Mouse (Mus musculus) forebrain, embryonic 12.5 days (tissue): ENCODE results near the gene Cnpy1. TPM values are rescaled to one million over a fixed set of nuclear protein-coding genes. Genes with fewer than 3 reads are reported as not detected.

Experiments
- ATAC-seq: fragments of 200-750 bp; cut with Nextera tagmentation; 2 replicates; pipeline ENCODE4 v1.8.0; 2017; ENCODE audit warnings: moderate TSS enrichment; ENCODE audit not compliant: low FRiP score
- H3K27ac ChIP-seq: fragments of 300-500 bp; sonication (generic); 2 replicates; pipeline ENCODE4 v1.5.1; 2016; ENCODE audit warnings: mild to moderate bottlenecking
- H3K27me3 ChIP-seq: fragments of 300-500 bp; sonication (generic); 2 replicates; pipeline ENCODE4 v1.6.1; 2016; ENCODE audit warnings: mild to moderate bottlenecking
- H3K36me3 ChIP-seq: fragments of 300-500 bp; sonication (generic); replicated peaks from 2 replicates; pipeline ENCODE4 v1.6.1; 2016; ENCODE audit warnings: mild to moderate bottlenecking
- H3K4me1 ChIP-seq: fragments of 300-500 bp; sonication (generic); 2 replicates; pipeline ENCODE4 v1.6.1; 2016
- H3K4me2 ChIP-seq: fragments of 300-500 bp; sonication (generic); 2 replicates; pipeline ENCODE4 v1.6.1; 2016; ENCODE audit warnings: mild to moderate bottlenecking, moderate library complexity
- H3K4me3 ChIP-seq: fragments of 300-500 bp; sonication (generic); replicated peaks from 2 replicates; pipeline ENCODE4 v1.5.1; 2016; ENCODE audit warnings: mild to moderate bottlenecking
- H3K9ac ChIP-seq: fragments of 300-500 bp; sonication (generic); 2 replicates; pipeline ENCODE4 v1.6.1; 2016; ENCODE audit warnings: mild to moderate bottlenecking
- H3K9me3 ChIP-seq: fragments of 300-500 bp; sonication (generic); 2 replicates; pipeline ENCODE4 v1.6.1; 2016
- WGBS: fragments of 180-500 bp; shearing (Covaris S2); methylation state at CpG from one replicate; pipeline ENCODE4 v1.1.7; 2016; 5-methylcytosine and 5-hydroxymethylcytosine counted together
- polyA plus RNA-seq: library from polyadenylated mRNA; unstranded; fragments of >200 nt; fragmentation: Nextera tagmentation; extraction: Ambion mirVana; gene quantifications from 2 replicates; pipeline ENCODE4 v1.2.1, GENCODE M21; 2016

Gene Cnpy1
- polyA plus RNA-seq, 1 experiment from 2014 or later: 3.2 TPM

DNA sequence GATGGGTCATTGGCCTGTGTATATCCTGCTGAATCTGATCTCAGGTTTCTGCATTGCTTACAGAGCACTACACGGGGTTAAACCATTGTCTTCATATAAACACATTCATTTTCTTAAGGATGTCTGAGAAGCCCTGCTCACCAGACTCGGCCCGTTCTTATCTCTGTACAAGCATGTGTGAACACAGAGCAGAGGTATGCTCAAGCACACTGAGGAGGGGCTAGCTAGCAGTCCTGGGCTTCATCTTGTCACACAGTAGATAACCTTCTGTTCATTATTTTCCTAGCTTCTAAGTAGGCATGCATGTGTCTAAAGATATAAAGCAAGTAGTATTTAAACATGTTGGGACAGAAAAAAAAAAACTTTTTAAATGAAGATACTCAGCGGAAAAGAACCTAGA, 39.2 kb downstream of the Cnpy1 start:
- Histone ChIP-seq H3K9me3 (no peaks in the 10 kb centered on the region), H3K27ac (no peak overlapping the region), H3K36me3 (no peaks in the 10 kb centered on the region), H3K4me1 (peaks cover 19% of the 10 kb centered on the region), H3K9ac (no peak overlapping the region), H3K4me3 (no peak overlapping the region), H3K27me3 (peaks cover 92% of the 10 kb centered on the region), H3K4me2 (no peak overlapping the region)
- WGBS: 60% methylated on average over 4 of the region's 4 CpGs
- no peak for ATAC-seq

DNA sequence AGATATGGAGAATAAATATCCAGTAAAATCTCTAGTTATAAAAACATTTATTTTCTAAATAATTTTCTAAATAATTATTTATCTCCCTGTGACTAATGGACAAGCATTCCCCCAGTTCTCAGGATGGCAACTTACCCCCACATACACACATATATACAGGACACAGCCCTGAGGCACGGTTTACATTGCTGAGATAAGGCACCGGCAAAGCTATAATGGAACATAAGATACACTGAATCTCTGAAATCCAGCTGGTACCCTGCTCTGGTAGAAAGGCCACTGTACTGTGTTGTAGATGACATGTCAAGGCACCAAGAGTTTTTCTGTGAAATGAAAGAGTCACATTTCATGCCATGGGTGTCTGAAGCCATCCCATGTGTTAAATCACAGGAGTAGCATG, 40.9 kb downstream of the Cnpy1 start:
- H3K4me3 ChIP-seq: no peak overlapping the region
- H3K27ac ChIP-seq: no peak overlapping the region
- peaks cover 87% of the 10 kb centered on the region for H3K27me3 ChIP-seq
- H3K9me3 ChIP-seq: no peaks in the 10 kb centered on the region
- ATAC-seq: no peak
- no peak overlapping the region for H3K9ac ChIP-seq
- H3K36me3 ChIP-seq: no peaks in the 10 kb centered on the region
- peaks cover 3% of the 10 kb centered on the region for H3K4me1 ChIP-seq
- 89% methylated on average over 2 of the region's 2 CpGs for WGBS
- no peak overlapping the region for H3K4me2 ChIP-seq

GRCm38 (mm10) chr5:28203086-28203485, 42.5 kb downstream of the Cnpy1 start:
- Histone ChIP-seq H3K4me1 (no peaks in the 10 kb centered on the region), H3K36me3 (no peaks in the 10 kb centered on the region), H3K27me3 (peaks cover 84% of the 10 kb centered on the region), H3K27ac (no peak overlapping the region), H3K4me2 (no peak overlapping the region), H3K9me3 (no peaks in the 10 kb centered on the region), H3K9ac (no peak overlapping the region), H3K4me3 (no peak overlapping the region)
- no peak for ATAC-seq
- WGBS: 78% methylated on average over 6 of the region's 6 CpGs

DNA sequence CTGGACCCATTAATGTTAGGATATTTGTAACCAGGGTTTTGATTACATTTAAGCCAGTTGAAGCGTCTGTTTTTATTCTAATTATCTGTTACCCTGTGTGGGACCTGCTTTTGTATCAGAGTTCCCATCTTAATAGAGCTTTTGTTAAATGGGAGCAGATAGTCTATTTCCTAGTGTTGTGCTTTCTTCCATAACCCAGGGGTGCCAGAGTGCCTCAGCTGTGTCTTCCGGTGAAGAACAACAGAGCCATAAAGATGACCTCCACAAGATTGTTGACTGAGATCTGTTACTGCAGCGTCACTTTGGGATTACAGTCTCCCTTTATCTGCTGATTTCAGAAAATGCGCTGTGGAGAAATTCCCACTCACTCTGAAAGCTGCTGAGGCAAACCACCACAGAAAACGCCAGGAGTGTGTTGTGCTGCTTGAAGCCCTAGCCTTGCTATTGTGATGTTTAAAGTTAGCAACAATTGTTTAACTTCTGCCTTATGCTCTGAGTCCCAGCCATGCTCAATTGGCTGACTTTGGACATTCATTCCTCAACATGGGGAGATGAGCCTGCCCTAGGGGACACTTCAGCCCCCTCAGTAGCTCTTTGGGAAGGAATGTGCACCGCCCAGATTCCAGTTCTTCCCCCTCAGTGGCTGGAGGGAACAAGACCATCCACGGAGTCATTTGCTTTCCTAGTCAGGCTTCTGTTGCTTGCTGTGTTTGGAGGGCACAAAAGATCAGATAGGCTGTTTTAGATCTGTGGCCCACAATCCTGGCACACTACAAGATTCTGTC, 46.3 kb downstream of the Cnpy1 start:
- H3K36me3 ChIP-seq: no peaks in the 10 kb centered on the region
- no peak overlapping the region for H3K27ac ChIP-seq
- H3K27me3 ChIP-seq: peaks cover 73% of the 10 kb centered on the region
- no peak overlapping the region for H3K9ac ChIP-seq
- H3K9me3 ChIP-seq: no peaks in the 10 kb centered on the region
- no peak for ATAC-seq
- H3K4me3 ChIP-seq: no peak overlapping the region
- peaks cover 5% of the 10 kb centered on the region; the same call in 1 of the 2 replicates for H3K4me1 ChIP-seq
- H3K4me2 ChIP-seq: no peak overlapping the region
- 44% methylated on average over 7 of the region's 7 CpGs for WGBS

DNA sequence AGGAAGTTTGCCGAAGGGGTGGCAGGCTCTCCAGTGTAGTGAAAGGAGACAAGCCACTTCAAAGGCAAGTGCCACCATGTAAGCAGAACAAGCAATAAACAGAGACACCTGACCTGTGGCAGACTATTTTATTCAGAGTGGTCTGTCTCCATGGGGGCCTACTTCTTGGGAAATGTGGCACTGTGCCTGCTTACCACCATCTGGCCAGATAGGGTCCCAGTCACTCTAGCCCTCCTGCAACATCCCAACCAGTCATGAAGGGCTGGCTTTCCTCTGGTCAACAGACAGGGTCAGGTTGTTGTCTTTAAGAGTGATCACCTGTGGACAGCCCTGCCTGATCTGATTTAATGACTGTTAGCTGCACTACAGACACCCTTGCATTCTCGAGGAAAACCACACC, 50.1 kb downstream of the Cnpy1 start:
- H3K27me3 ChIP-seq: peaks cover 70% of the 10 kb centered on the region

DNA sequence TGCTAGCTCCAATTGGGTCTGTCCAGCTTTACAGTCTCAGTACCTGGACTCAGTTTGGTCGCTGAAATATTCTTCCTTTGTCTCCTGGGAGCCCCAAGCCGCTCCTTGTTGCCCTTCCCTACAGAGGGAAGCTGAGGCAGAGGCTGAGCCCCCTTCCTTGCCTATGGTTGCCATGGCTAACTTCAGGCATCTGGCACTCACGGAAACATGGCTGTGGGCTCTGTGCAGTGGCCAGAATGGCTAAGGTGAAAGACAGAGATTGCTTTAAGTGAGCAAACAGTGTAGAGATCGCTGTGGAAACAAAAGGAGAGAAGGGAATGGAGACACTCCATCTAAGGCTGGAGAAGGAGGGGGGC, 53.5 kb downstream of the Cnpy1 start:
- H3K9ac ChIP-seq: no peak overlapping the region
- no peak overlapping the region for H3K4me3 ChIP-seq
- no peak overlapping the region for H3K27ac ChIP-seq
- no peak overlapping the region for H3K4me2 ChIP-seq
- ATAC-seq: no peak
- no peaks in the 10 kb centered on the region for H3K9me3 ChIP-seq
- WGBS: 25% methylated on average over 4 of the region's 4 CpGs
- H3K27me3 ChIP-seq: peaks cover 69% of the 10 kb centered on the region
- H3K36me3 ChIP-seq: no peaks in the 10 kb centered on the region
- H3K4me1 ChIP-seq: peaks cover 17% of the 10 kb centered on the region; the same call in 1 of the 2 replicates

More for the DNA sequence above, 50.1 kb downstream of the Cnpy1 start:
- Histone ChIP-seq H3K27ac (no peak overlapping the region), H3K4me3 (no peak overlapping the region), H3K4me2 (no peak overlapping the region), H3K4me1 (peaks cover 17% of the 10 kb centered on the region; the same call in 1 of the 2 replicates), H3K9ac (no peak overlapping the region), H3K9me3 (no peaks in the 10 kb centered on the region), H3K36me3 (no peaks in the 10 kb centered on the region)
- 75% methylated on average over 2 of the region's 2 CpGs for WGBS
- ATAC-seq: no peak

- no peak overlapping the region for H3K4me3 ChIP-seq
- peaks cover 73% of the 10 kb centered on the region for H3K27me3 ChIP-seq
- ATAC-seq: no peak
- H3K27ac ChIP-seq: no peak overlapping the region
- no peak overlapping the region for H3K4me2 ChIP-seq
- no peak overlapping the region for H3K9ac ChIP-seq
- 10% methylated on average over 3 of the region's 3 CpGs for WGBS
- H3K36me3 ChIP-seq: no peaks in the 10 kb centered on the region
- peaks cover 17% of the 10 kb centered on the region; the same call in 1 of the 2 replicates for H3K4me1 ChIP-seq
- no peaks in the 10 kb centered on the region for H3K9me3 ChIP-seq
These were observed 54.2 kb downstream of the Cnpy1 start for GRCm38 (mm10) chr5:28191201-28192098.

DNA sequence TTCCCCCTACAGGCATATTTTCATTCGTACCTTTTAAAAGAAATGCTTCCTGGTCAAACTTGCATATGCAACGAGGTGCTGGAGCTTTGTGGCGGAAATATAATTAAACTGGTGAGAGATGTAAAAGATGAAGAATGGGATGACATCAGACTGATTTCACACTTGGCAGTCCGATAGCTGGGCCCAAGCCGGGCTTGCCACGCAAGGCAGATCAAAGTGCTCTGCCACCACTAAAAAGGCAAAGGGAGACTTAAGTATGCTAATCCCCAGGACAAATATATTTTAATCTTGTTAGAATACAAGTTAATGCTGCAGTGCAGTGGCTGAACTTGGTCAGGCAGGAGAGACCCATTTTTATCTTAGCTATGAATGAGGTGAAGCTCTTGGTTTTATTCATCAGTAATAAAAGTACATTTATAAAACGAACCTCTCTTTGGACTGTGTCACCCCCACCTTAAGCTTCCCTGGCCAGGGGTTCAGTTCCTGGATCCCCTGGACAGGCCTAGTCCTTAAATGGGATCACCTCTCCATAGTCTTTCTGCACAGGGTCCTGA, 66.3 kb downstream of the Cnpy1 start:
- WGBS: 6% methylated on average over 7 of the region's 7 CpGs
- no peaks in the 10 kb centered on the region for H3K36me3 ChIP-seq
- ATAC-seq: no peak
- no peak overlapping the region for H3K4me2 ChIP-seq
- H3K4me3 ChIP-seq: no peak overlapping the region
- peaks cover 97% of the 10 kb centered on the region for H3K27me3 ChIP-seq
- peaks cover 18% of the 10 kb centered on the region; the same call in 1 of the 2 replicates for H3K4me1 ChIP-seq
- no peak overlapping the region for H3K27ac ChIP-seq
- H3K9me3 ChIP-seq: no peaks in the 10 kb centered on the region
- no peak overlapping the region for H3K9ac ChIP-seq

GRCm38 (mm10) chr5:28178322-28178721, 67.3 kb downstream of the Cnpy1 start:
- no peak overlapping the region for H3K9ac ChIP-seq
- peaks cover 100% of the 10 kb centered on the region for H3K27me3 ChIP-seq
- no peaks in the 10 kb centered on the region for H3K36me3 ChIP-seq
- no peak overlapping the region for H3K27ac ChIP-seq
- no peaks in the 10 kb centered on the region for H3K9me3 ChIP-seq
- no peak overlapping the region for H3K4me2 ChIP-seq
- no peak for ATAC-seq
- 9% methylated on average over 5 of the region's 5 CpGs for WGBS
- H3K4me1 ChIP-seq: peaks cover 23% of the 10 kb centered on the region; the same call in 1 of the 2 replicates
- H3K4me3 ChIP-seq: no peak overlapping the region

DNA sequence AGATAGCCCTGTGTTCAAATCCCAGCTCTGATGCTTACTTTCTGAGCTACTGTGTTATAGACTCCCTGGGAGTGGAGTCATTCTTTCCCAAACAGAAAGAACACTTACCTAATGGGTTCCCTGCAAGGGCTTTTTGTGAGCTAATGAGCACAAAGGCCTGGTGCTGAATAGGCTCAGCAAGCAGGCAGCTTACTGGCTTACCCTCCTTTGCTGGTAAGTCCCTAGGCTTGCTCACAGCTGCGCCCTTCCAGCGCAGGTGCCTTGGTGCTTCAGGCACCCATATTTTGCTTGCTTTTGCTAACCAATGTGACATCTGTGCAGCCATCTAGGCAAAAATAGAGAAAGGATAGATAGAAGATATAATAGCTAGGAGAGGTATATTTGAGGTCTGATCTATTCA, 69.0 kb downstream of the Cnpy1 start:
- peaks cover 23% of the 10 kb centered on the region; the same call in 1 of the 2 replicates for H3K4me1 ChIP-seq
- H3K27ac ChIP-seq: no peak overlapping the region
- ATAC-seq: no peak
- H3K9me3 ChIP-seq: no peaks in the 10 kb centered on the region
- WGBS: 0% methylated on average over 2 of the region's 2 CpGs
- H3K27me3 ChIP-seq: peaks cover 99% of the 10 kb centered on the region
- no peaks in the 10 kb centered on the region for H3K36me3 ChIP-seq
- H3K4me3 ChIP-seq: no peak overlapping the region
- H3K9ac ChIP-seq: no peak overlapping the region
- H3K4me2 ChIP-seq: no peak overlapping the region

GRCm38 (mm10) chr5:28176023-28176422, 69.6 kb downstream of the Cnpy1 start:
- Histone ChIP-seq H3K27ac (no peak overlapping the region), H3K4me2 (no peak overlapping the region), H3K9me3 (no peaks in the 10 kb centered on the region), H3K9ac (no peak overlapping the region), H3K36me3 (no peaks in the 10 kb centered on the region), H3K4me1 (peaks cover 23% of the 10 kb centered on the region; the same call in 1 of the 2 replicates), H3K4me3 (no peak overlapping the region), H3K27me3 (peaks cover 98% of the 10 kb centered on the region)
- ATAC-seq: no peak
- 2% methylated on average over 4 of the region's 4 CpGs for WGBS

GRCm38 (mm10) chr5:28175570-28175919, 70.1 kb downstream of the Cnpy1 start:
- Histone ChIP-seq H3K4me3 (no peak overlapping the region), H3K4me1 (peaks cover 27% of the 10 kb centered on the region; the same call in 1 of the 2 replicates), H3K27ac (no peak overlapping the region), H3K9me3 (no peaks in the 10 kb centered on the region), H3K4me2 (no peak overlapping the region), H3K9ac (no peak overlapping the region), H3K36me3 (no peaks in the 10 kb centered on the region), H3K27me3 (peaks cover 97% of the 10 kb centered on the region)
- 2% methylated on average over 10 of the region's 10 CpGs for WGBS
- no peak for ATAC-seq
